Mouse (Mus musculus) limb, embryonic 13.5 days (tissue): ENCODE measurements around the gene Ints5. TPM values are rescaled to one million over a fixed set of nuclear protein-coding genes. Genes with fewer than 3 reads are reported as not detected.

Experiments
- ATAC-seq: fragments of 200-750 bp; cut with Nextera tagmentation; 2 replicates; pipeline ENCODE4 v1.8.0; 2017; ENCODE audit warnings: low read depth, moderate number of reproducible peaks, moderate TSS enrichment; ENCODE audit not compliant: low FRiP score
- H3K27ac ChIP-seq: fragments of 300-500 bp; sonication (generic); 2 replicates; pipeline ENCODE4 v1.5.1; 2015; ENCODE audit warnings: inconsistent platforms, mild to moderate bottlenecking, moderate library complexity
- H3K27me3 ChIP-seq: fragments of 300-500 bp; sonication (generic); 2 replicates; pipeline ENCODE4 v1.6.1; 2015; ENCODE audit warnings: mild to moderate bottlenecking, inconsistent platforms
- H3K36me3 ChIP-seq: fragments of 300-500 bp; sonication (generic); 2 replicates; pipeline ENCODE4 v1.6.1; 2015; ENCODE audit warnings: inconsistent platforms, mild to moderate bottlenecking, moderate library complexity
- H3K4me1 ChIP-seq: fragments of 300-500 bp; sonication (generic); 2 replicates; pipeline ENCODE4 v1.6.1; 2015; ENCODE audit warnings: inconsistent platforms
- H3K4me2 ChIP-seq: fragments of 300-500 bp; sonication (generic); replicated peaks from 2 replicates; pipeline ENCODE4 v1.6.1; 2015; ENCODE audit warnings: inconsistent platforms, mild to moderate bottlenecking, moderate library complexity
- H3K4me3 ChIP-seq: fragments of 300-500 bp; sonication (generic); 2 replicates; pipeline ENCODE4 v1.5.1; 2015; ENCODE audit warnings: moderate library complexity, mild to moderate bottlenecking, inconsistent platforms
- H3K9ac ChIP-seq: fragments of 300-500 bp; sonication (generic); 2 replicates; pipeline ENCODE4 v1.6.1; 2015; ENCODE audit warnings: mild to moderate bottlenecking, inconsistent platforms
- H3K9me3 ChIP-seq: fragments of 300-500 bp; sonication (generic); 2 replicates; pipeline ENCODE4 v1.6.1; 2016; ENCODE audit warnings: inconsistent platforms
- WGBS: fragments of 180-500 bp; shearing (Covaris S2); methylation state at CpG from one replicate; pipeline ENCODE4 v1.1.7; 2015; 5-methylcytosine and 5-hydroxymethylcytosine counted together
- polyA plus RNA-seq: library from polyadenylated mRNA; unstranded; fragments of >200 nt; fragmentation: Nextera tagmentation; extraction: Ambion mirVana; gene quantifications from 2 replicates; pipeline ENCODE4 v1.2.1, GENCODE M21; 2015

The Ints5 gene
- polyA plus RNA-seq, 1 experiment from 2014 or later = 43.3 TPM

DNA sequence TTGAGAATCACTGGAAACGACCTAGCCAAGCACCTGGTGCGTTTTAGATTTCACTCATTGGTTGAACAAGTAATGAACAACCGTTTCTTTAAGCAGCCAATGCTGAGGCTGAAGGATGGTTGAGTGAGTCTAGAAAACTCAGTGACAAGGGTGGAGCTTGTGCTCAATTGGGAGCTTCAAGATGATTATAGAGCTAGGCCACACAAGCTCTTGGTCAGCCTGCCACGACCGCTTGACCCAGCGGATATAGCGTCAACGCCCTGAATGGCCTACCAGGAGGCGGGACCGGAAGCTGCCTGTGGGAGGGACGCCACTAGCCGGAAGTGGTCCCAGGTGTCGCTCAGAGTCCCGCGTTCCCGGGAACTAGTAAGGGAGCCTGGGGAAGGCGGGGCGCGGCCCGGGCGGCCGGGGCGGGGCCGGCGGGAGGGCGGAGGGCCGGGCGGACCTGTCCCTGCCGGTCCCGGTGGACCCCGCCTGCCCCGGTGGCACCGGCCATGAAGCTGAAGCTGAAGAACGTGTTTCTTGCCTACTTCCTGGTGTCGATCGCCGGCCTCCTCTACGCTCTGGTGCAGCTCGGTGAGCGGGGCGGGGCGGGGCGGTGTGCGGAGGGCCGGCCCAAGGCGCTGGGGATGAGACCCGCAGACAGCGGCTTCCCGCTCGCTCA lies 27.4 kb downstream of the Ints5 start, which contains the start of gene B3gat3:
Gene B3gat3 (plus strand): TSS at position 302 of the 664 bp plus-strand sequence.
- Histone ChIP-seq H3K27ac (peak within 1 kb of the TSS; percentile 80), H3K36me3 (peaks cover 25% of the 10 kb centered on the region), H3K4me2 (peak within 1 kb of the TSS; percentile 77), H3K4me3 (peak within 1 kb of the TSS; percentile 75), H3K4me1 (peaks cover 13% of the 10 kb centered on the region), H3K9ac (peak within 1 kb of the TSS; percentile 82), H3K27me3 (no peaks in the 10 kb centered on the region), H3K9me3 (no peaks in the 10 kb centered on the region)
- 2% methylated on average over 46 of the region's 50 CpGs for WGBS
- peak; percentile 96 for ATAC-seq

DNA sequence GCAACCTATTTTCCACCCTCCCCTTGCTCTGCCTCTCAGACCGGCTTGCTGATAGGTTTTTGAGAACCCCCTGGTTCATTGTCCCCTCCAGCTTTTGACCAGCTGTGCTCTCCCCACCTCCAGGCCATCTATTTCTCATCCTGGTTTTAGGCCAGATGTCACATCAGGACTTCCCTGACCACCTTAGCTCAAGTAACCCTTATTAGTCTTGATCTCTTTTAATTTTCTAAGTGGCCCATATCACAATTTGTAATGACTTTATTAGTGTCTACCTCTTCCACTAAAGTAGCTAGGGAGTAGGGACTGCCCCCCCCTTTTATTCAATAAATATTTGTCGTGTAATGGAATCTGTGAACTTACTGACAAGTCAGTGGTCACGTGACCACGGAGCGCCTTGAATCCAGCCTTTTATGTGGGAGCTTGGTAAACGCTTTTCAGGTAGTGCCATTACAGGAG lies 28.1 kb downstream of the Ints5 start:
- Histone ChIP-seq H3K4me1 (peaks cover 13% of the 10 kb centered on the region), H3K4me2 (peak overlapping the region; percentile 77), H3K27me3 (no peaks in the 10 kb centered on the region), H3K9ac (peak overlapping the region; percentile 82), H3K9me3 (no peaks in the 10 kb centered on the region), H3K27ac (peak overlapping the region; percentile 80), H3K36me3 (peaks cover 25% of the 10 kb centered on the region), H3K4me3 (peak overlapping the region; percentile 75)
- ATAC-seq = no peak
- WGBS = 1% methylated on average over 6 of the region's 6 CpGs

DNA sequence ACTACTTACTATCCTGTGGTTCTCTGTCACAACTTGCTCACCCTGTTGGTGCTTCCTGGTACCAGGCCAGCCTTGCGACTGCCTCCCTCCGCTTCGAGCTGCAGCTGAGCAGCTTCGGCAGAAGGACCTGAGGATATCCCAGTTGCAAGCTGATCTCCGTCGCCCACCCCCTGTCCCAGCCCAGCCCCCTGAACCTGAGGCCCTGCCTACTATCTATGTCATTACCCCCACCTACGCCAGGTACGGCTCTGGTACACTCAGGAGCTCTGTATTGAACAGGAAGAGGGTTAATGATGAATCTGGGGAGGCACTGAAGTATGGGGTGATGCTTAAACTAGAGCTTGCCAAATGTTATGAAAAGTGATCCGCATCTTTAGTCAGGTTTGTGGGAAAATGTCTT lies 28.9 kb downstream of the Ints5 start:
- no peaks in the 10 kb centered on the region for H3K27me3 ChIP-seq
- peak overlapping the region; percentile 46 for H3K9ac ChIP-seq
- no peaks in the 10 kb centered on the region for H3K9me3 ChIP-seq
- no peak overlapping the region for H3K27ac ChIP-seq
- peaks cover 13% of the 10 kb centered on the region for H3K4me1 ChIP-seq
- no peak overlapping the region for H3K4me3 ChIP-seq
- peak overlapping the region; percentile 77 for H3K4me2 ChIP-seq
- no peak for ATAC-seq
- 77% methylated on average over 9 of the region's 9 CpGs for WGBS
- peaks cover 24% of the 10 kb centered on the region for H3K36me3 ChIP-seq

DNA sequence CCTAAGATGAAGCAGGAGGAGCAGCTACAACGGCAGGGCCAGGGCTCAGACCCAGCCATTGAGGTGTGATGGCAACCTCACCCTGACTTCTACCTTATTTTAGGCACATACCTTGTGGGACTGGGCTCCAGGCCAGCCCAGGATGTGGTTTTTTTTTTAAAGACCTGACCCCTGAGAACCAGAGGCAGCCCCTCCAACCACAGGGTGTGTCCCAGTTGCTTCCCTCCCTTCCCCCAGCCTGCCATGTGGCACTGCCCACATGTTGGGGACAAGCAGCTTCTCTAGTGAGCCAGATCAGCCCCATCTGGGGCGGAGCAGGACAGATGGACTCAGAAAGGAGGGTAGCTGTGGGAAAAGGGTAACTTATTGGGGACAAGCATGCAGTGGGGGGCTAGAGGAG lies 34.0 kb downstream of the Ints5 start:
- H3K27ac ChIP-seq = no peak overlapping the region
- 85% methylated on average over 2 of the region's 2 CpGs for WGBS
- H3K36me3 ChIP-seq = peaks cover 35% of the 10 kb centered on the region
- peaks cover 13% of the 10 kb centered on the region for H3K4me1 ChIP-seq
- no peaks in the 10 kb centered on the region for H3K9me3 ChIP-seq
- no peak overlapping the region for H3K4me2 ChIP-seq
- no peak overlapping the region for H3K4me3 ChIP-seq
- no peak for ATAC-seq
- H3K27me3 ChIP-seq = no peaks in the 10 kb centered on the region
- peak overlapping the region; percentile 25; the same call in 1 of the 2 replicates for H3K9ac ChIP-seq

DNA sequence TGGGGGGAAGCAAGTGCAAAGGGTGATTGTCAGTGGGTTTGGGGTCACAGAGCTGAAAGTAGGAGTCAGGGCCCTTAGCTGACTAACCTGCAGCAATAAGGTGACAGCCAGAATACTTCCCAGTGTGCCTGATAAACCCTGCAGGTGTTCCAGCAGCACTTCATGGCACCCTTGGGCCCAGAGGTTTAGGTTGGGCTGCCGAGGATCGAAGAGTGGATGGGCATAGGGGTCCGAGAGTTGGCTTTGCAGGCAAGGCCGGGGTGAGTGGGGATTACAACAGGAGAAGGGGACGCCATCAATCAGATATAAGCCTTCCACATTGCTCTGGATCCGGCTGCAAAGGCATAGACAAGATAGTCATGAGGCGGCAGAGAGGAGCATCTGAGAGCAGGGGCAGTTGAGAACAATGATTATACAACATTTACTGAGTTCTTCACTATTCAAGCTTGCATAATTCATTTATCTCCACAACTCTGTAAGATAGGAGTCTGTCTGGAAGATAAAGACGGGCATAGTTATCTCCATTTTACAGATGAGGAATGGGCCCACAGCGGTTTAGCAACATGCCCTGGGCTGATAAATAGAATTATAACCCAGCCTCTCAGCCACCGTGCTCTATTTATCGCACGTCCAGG lies 35.2 kb downstream of the Ints5 start:
- Histone ChIP-seq H3K36me3 (peaks cover 42% of the 10 kb centered on the region), H3K9me3 (no peaks in the 10 kb centered on the region), H3K27ac (no peak overlapping the region), H3K4me1 (peaks cover 11% of the 10 kb centered on the region), H3K27me3 (no peaks in the 10 kb centered on the region), H3K9ac (no peak overlapping the region), H3K4me2 (no peak overlapping the region), H3K4me3 (no peak overlapping the region)
- WGBS = 87% methylated on average over 12 of the region's 12 CpGs
- ATAC-seq = no peak

DNA sequence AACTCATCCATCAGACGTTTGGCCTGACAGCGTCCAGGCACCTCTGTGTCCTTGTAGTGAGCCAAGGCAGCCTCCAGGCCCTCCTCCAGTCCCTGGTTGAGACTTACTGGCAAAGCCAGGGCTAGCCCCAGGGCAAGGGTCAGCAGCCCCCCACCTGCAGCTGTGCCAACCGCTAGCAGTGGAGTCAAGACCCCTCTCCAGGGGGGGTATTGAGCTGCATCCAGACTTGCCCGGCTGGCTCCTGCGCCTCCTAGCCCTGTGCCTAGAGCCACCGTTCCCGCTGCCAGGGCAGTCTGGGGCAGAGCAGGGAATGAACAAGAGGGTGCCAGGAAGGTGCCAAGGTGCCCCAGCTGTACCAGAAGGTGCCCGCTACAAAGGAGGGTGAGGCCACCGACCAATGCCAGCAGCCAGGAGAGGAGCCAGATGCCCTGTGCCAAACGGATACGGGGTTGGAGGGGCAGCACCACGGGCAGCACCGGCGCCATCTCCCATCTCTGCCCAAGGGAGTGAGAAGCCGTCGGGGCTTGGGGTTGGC lies 36.0 kb downstream of the Ints5 start:
- peak; percentile 13; the same call in 1 of the 2 replicates for ATAC-seq
- H3K36me3 ChIP-seq = peaks cover 49% of the 10 kb centered on the region
- H3K27me3 ChIP-seq = no peaks in the 10 kb centered on the region
- H3K4me3 ChIP-seq = peak overlapping the region; percentile 80
- peak overlapping the region; percentile 72 for H3K4me2 ChIP-seq
- peak overlapping the region; percentile 91 for H3K9ac ChIP-seq
- peak overlapping the region; percentile 74; the same call in 1 of the 2 replicates for H3K27ac ChIP-seq
- H3K4me1 ChIP-seq = peaks cover 11% of the 10 kb centered on the region
- 20% methylated on average over 16 of the region's 16 CpGs for WGBS
- H3K9me3 ChIP-seq = no peaks in the 10 kb centered on the region

DNA sequence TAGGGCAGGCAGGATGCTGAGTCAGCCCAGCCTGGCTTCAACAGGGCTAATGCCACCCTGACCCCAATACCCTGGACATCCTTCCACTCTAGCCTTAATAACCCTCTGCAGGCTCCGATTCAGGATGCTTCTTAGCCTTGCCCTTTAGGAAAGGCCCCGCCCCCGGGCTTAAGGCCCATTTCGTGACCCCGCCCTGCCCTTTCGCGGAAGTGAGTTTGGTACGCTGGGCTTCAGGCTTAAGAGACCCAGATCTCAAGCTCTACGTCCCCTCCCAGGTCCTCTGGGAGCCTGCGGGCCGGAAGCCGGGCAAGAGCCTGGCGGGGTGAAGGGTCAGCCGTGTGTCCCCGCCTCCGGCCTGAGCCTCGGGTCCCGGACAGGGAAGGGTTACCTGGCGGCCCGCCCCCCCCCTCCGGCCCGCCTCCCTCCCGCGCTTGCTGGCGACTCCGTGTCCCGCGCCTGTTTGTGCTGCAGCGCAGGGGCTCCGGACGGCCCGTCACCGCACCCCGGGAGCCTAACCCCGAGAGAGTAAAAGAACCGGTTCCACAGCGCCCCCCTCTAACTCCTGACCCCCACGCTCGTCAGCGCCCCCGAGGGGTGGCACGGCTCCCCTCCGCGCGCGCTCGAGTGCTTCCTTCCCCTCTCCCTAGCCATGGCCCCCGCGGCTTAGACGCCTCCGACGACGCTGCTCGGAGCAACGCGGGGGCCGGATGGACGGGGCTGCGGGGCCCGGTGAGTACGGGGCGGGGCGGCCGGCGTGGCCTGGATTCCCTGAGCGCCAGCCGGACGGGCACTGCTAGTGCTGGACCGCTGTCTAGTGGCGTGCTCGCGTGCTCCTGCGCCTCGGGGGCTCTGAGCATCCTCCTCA lies 36.7 kb downstream of the Ints5 start, which contains the start of the genes Rom1 and Eml3:
Gene Rom1 (minus strand): TSS at position 133 of the 865 bp plus-strand sequence.
Gene Eml3 (plus strand): TSS at position 329 of the 865 bp plus-strand sequence.
- peak; percentile 84 for ATAC-seq
- no peaks in the 10 kb centered on the region for H3K27me3 ChIP-seq

DNA sequence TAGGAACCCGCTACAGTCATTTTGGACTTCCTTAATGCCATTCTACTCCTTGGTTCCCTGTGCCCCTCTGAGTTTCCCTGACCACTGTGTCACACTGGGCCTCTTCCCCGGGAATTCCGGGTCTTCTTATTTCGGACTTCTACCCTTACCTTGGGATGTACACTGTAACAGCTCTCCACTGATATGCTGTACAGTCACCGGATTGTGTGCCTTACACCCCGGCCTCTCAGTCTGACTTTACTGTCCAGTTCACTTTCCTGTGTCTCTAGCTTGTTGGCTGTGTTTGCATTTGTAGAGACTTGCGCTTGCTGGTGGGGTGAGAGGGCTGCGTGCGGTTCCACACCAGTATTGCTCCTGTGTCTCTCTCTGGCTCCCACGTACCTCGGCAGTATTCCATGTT lies 37.3 kb downstream of the Ints5 start:
- WGBS = 7% methylated on average over 11 of the region's 11 CpGs
- H3K27me3 ChIP-seq = no peaks in the 10 kb centered on the region
- H3K9ac ChIP-seq = peak overlapping the region; percentile 91
- peak overlapping the region; percentile 80 for H3K4me3 ChIP-seq
- no peak for ATAC-seq
- no peaks in the 10 kb centered on the region for H3K9me3 ChIP-seq
- peaks cover 62% of the 10 kb centered on the region for H3K36me3 ChIP-seq
- H3K4me1 ChIP-seq = peaks cover 11% of the 10 kb centered on the region
- peak overlapping the region; percentile 74; the same call in 1 of the 2 replicates for H3K27ac ChIP-seq
- peak overlapping the region; percentile 72 for H3K4me2 ChIP-seq

More for the DNA sequence above, 36.7 kb downstream of the Ints5 start, which contains the start of the genes Rom1 and Eml3:
- Histone ChIP-seq H3K27ac (peak within 1 kb of the TSS; percentile 74), H3K4me2 (peak within 1 kb of the TSS; percentile 72), H3K36me3 (peaks cover 56% of the 10 kb centered on the region), H3K9ac (peak within 1 kb of the TSS; percentile 91), H3K4me3 (peak within 1 kb of the TSS; percentile 80), H3K4me1 (peaks cover 11% of the 10 kb centered on the region), H3K9me3 (no peaks in the 10 kb centered on the region)
- under 1% methylated on average over 59 of the region's 74 CpGs for WGBS

DNA sequence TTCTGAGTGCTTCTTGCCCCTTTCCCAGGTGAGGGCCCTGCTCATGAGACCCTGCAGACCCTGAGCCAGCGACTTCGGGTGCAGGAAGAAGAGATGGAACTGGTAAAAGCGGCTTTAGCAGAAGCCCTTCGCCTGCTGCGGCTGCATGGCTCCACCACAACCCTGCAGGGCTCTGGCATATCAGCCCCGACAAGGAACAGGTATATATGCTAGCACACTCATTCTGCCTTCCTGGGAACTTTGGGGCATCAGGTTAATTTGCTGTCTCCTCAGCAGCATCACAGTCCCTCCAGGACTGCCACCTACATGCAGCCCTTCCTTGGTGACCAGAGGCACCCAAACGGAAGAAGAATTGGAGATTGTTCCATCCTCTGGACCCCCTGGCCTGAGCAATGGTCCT lies 38.0 kb downstream of the Ints5 start:
- Histone ChIP-seq H3K4me3 (peak overlapping the region; percentile 80), H3K4me2 (peak overlapping the region; percentile 72), H3K9ac (peak overlapping the region; percentile 91), H3K27me3 (no peaks in the 10 kb centered on the region), H3K27ac (no peak overlapping the region), H3K4me1 (peaks cover 11% of the 10 kb centered on the region), H3K9me3 (no peaks in the 10 kb centered on the region), H3K36me3 (peaks cover 62% of the 10 kb centered on the region)
- 73% methylated on average over 7 of the region's 7 CpGs for WGBS
- ATAC-seq = no peak

DNA sequence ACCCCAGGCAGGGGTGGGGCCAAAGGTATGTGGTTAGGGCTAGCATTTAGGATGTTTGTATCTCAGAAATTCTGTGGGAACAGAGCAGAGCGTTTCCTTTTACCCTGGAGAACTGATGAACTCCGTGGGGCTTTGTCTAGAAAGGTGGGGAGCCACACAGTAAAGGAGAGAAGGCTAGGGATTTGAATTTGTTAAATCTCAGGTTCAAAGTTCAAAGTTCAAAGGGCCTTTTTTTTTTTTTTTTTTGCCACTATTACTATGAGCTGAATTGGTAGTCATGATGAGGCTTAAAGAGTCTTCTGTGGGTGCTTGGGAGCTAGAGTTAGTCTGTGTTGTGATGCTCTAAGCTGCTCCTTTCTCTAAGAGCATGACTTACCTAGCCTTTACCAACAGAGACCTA lies 43.9 kb downstream of the Ints5 start:
- Histone ChIP-seq H3K36me3 (peaks cover 71% of the 10 kb centered on the region), H3K4me2 (no peak overlapping the region), H3K27me3 (no peaks in the 10 kb centered on the region), H3K9me3 (no peaks in the 10 kb centered on the region), H3K4me1 (peaks cover 14% of the 10 kb centered on the region), H3K4me3 (no peak overlapping the region), H3K27ac (no peak overlapping the region), H3K9ac (no peak overlapping the region)
- WGBS = 86% methylated on average over 2 of the region's 2 CpGs
- ATAC-seq = no peak

DNA sequence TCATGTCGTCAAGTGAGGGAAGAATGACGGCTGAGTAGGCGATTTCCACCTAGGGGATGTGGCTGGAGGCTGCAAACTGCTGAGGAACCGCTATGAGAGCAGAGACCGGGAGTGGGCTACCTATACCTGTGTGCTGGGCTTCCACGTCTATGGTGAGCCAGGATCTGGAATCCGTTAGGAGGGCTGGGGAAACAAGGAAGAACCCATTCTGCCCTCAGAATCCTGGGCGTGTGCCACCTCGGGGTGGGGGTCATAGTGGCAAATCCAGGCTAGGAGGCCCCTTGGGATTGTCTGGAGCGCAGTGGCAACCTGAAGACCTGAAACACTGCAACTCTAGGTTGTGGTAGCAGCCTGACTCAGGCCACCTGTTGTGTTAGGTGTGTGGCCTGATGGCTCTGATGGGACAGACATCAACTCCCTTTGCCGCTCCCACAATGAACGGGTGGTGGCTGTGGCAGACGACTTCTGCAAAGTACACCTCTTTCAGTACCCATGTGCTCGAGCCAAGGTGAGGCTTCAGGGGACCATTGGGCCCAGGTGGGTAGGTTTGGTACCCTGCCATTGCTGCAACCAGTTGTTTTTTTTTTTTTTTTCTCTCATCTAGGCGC lies 47.8 kb downstream of the Ints5 start:
- H3K4me2 ChIP-seq = peak overlapping the region; percentile 73
- peak overlapping the region; percentile 97 for H3K4me3 ChIP-seq
- no peak for ATAC-seq
- H3K27me3 ChIP-seq = no peaks in the 10 kb centered on the region
- H3K9ac ChIP-seq = peak overlapping the region; percentile 100
- peaks cover 40% of the 10 kb centered on the region for H3K4me1 ChIP-seq
- WGBS = 72% methylated on average over 15 of the region's 15 CpGs
- H3K27ac ChIP-seq = peak overlapping the region; percentile 99; the same call in 1 of the 2 replicates
- H3K36me3 ChIP-seq = peaks cover 61% of the 10 kb centered on the region
- no peaks in the 10 kb centered on the region for H3K9me3 ChIP-seq
